Mouse (Mus musculus) ovary, postnatal 14 days (tissue): ENCODE measurements around the gene Wfdc17.

Experiments used
- DNase-seq: peaks from one replicate; pipeline ENCODE4 v3.0.0; 2022; ENCODE audit warnings: low spot score

Wfdc17 gene

DNA sequence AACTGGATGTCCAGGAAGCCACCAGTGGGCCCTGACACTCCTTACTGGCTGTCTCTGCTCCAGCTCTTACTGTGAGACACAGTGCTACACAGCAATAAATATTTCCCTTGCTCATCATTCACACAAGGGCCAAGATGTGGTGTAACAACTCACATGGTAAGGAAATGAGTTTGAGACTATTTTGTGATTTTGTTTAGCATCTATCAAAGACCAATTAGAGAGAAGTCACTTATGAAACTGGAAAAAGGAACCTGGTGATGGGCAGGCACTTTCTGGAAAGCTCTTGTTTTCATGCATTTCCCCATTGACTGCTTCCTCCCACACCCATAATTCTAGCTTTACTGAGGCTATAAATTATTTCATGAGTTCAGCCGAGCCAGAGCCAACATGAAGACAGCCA is at the start of gene Wfdc17:
Gene Wfdc17 (plus strand): TSS at position 287 of the 400 bp plus-strand sequence.
- no peak for DNase-seq

- no peak for DNase-seq
Measured at GRCm38 (mm10) chr11:83654606-83655005, 49.2 kb upstream of the Wfdc17 start.

DNA sequence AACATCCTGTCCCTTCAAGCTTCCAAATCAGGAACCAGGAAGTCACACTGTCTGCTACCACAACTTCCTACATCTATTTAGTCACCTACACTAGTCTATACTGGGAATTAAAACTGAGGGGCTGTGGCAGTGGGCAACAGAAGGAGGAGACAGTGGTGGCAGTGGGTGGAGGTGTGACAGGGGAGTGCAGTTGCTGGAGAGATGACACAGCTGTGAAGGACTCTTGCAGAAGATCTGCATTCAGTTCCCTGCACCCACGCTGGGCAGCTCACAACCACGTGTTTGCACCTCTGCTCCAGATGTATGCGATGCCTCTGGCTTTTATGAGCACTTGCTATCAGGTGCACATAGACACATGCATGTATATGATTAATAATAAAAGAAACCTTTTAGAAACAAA is 46.3 kb upstream of the Wfdc17 start:
- DNase-seq, result no peak

- DNase-seq, result no peak
Measured at GRCm38 (mm10) chr11:83658797-83659196, 45.0 kb upstream of the Wfdc17 start.

DNA sequence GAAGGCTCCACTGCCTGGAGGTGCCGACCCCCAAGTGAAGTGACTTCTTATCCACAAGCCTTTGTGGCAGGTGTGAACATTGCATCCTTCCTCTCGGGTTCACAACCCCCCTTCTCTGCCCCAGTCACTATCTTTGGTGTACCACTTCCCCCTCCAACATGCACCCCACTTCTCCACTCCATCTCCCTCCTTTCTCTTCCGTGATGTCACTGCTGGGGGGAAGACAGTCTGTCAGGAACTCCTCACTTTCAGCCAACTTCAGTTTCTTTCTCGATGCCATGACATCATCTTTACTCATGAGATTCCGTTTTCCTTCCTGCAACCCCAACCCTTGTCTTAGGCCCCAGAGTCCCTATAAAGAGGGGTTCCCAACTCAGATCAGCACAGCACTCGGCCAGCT is 41.6 kb upstream of the Wfdc17 start, which contains the start of gene Ccl4:
Gene Ccl4 (plus strand): TSS at position 381 of the 400 bp plus-strand sequence.
- DNase-seq, result no peak

DNA sequence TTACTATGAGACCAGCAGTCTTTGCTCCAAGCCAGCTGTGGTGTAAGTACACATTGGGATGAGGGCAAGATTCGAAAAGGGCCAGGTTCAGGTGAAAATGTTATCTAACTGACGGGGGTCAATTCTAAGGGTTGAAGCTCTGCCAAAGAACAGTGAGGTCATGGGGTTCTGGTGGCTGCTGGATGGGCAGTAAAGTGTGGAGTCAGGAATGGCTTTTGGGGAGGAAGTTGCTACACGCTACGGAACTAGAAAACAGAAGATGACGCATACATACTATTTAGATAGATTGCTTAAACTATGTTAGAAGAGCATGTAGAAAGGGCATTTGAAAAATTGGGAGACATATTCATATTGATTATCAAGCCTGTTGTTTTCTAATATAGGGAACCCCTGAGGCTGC is 40.3 kb upstream of the Wfdc17 start:
- DNase-seq, result no peak

DNA sequence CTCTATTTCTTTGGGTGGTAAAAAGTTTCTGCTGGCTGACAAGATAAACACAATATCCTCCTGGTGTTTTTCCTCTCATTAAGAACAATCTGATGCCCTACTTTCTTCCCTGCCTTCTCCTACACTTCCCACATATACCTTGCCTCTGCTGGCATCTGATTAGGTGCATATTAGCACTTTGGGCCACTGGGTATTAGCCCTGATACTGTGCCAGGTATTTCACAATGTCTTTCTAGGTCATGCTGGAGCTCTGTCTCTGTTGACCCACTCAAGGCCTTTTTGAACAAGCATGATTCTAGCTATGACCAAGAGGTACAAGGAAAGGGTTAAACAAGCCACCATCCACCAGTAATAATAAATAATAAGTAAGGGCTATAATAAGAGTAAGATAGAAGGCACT is 32.0 kb upstream of the Wfdc17 start:
- no peak for DNase-seq

DNA sequence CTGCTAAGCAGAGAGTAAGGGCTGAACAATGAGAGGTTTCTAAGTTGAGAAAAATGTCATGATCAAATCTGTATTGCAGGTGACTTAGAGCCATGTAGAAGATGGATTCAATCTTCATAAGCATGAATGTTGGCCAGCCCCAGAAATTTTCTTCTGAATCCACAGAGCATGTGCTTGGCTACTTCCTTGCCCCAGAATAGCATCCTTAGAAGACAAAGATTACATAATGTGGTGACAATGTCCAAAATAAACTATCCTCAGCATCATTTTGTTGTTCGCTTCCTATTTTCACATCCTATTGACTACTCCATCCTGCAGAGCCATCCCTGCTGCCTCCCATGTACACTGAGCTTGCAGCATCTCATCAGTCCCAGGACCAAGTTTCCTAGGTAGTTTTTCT is 28.1 kb upstream of the Wfdc17 start:
- DNase-seq, result no peak

DNA sequence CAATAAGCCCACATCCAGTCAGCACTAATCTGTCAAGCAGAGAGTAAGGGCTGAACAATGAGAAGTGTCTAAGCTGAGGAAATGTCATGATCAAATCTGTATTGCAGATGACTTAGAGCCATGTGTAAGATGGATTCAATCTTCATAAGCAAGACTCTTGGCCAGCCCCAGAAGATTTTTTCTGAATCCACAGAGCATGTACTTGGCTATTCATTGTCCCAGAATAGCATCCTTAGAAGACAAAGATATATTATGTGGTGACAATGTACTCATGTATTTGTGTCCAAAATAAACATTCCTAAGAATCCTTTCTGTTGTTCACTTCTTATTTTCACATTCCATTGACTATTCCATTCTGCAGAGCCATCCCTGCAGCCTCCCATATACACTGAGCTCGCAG is 13.9 kb upstream of the Wfdc17 start:
- no peak for DNase-seq

DNA sequence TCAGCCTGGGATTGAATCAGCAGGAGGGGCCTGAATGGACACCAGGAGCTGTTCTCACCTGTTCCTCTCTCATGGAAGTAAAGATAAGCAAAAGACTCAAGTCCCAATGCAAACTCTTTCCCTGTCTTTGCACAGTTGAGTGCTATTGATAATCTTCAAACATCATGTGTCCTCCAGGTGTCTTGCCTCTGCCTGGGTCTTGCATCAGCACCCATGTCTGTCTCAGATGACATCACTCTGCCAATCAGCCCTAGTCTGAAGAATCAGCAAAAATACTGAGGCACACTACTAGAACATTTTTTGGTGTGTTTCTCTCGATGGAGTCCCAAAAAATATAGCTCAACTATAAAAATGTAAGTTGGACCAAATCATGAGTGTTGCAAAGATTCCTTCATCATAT is 11.8 kb upstream of the Wfdc17 start:
- no peak for DNase-seq

GRCm38 (mm10) chr11:83708715-83709114 is 4.9 kb downstream of the Wfdc17 start, which contains the start of gene Wfdc18:
Wfdc18 (plus strand) TSS chr11:83709015.
- no peak for DNase-seq

GRCm38 (mm10) chr11:83709683-83710082 is 5.9 kb downstream of the Wfdc17 start:
- DNase-seq, result no peak

GRCm38 (mm10) chr11:83712671-83713070 is 8.9 kb downstream of the Wfdc17 start:
- no peak for DNase-seq

GRCm38 (mm10) chr11:83713925-83714324 is 10.1 kb downstream of the Wfdc17 start:
- no peak for DNase-seq

DNA sequence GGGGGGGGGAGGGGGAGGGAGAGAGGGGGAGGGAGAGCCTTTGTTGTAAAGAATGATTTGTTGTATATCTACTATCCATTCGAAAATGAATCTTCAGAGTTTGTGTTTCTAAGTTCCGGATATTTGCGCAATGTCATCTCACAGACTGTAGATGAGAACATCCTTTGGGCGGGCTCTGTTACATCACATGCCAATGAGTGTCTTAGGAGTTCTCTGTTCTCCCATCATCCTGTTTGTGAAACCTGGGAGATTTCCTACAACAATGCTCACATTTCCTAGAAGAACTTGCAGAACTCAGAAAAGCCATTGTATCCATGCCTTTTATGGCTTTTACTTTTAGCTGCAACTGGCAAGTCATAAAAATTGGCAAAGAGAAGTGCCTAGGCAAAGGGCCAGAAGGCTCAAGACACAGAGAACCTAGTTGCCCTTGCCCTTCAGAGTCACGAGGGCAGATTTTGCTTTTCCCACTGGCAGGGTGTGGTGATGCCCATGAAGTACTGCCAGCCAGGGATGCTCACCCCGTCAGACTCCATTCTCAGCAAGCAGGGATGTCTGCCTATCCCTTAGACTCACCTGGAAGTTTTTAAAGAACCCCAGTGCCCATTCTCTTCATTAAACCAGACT is 13.4 kb downstream of the Wfdc17 start:
- DNase-seq, result no peak

DNA sequence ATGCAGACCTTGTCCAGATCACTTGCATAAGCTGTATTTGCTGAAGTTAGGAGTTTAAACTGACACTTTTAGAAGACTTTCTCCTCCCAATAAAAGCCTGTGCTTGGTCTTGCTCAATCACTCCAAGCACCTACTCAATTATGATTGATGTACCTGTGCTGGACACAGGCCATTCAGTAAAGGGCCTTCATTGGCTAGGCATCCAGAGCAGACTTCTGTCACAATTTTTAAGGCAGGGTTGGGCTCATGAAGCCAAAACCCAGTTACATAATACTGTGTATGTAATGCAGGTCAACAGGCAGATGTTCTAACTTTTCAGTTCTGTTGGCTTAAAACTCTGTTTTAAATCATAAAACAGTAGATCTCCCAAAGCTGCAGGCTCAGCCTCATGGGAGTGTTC is 17.0 kb downstream of the Wfdc17 start:
- peak; percentile 4 for DNase-seq

- no peak for DNase-seq
Measured at GRCm38 (mm10) chr11:83728757-83729432, 25.1 kb downstream of the Wfdc17 start.

DNA sequence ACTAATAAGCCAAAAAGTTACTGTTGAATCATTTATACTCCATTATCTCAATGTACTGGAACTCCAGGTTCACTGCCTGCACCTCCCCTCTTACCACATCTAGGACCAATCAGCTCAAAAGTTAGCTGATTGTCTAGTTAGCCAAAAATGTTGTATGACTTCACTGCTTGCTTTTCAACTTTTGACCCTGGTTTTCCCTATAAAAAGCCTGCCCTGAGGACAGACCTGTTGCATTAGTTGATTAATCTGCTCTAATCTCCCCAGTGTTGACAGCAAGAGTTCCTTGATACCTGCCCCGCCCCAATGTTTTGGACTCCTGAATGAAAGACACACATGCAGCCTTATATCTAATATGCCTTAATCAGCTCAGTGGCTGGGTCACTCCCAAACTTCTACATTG is 27.3 kb downstream of the Wfdc17 start:
- DNase-seq, result no peak

DNA sequence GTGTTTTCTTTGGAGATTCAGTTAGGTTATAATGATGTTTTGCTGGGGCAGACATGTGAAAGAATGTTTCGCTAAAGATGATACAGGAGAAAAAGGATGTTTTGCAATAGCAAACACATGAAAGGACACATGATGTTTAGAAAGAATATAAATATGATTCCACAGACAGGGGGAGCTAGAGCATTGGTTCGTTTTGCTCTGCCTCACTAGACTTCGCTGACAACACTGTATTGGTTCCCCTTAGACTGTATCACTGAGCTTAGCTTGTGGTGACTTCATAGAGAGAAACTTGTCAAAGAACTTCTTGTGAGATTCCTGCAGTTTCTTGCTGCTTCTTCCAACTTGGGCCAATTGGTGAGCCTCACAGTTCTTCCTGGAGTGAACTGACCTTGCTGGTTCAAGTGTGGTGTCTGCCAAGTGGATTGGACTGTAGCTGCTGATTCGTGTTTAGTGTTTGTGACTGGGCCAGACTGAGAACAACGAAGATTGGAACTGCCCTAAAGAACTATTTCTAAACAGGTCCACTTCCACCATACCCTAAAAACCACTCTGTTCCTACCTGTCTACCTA is 29.4 kb downstream of the Wfdc17 start:
- DNase-seq, result no peak

- DNase-seq, result no peak
Measured at GRCm38 (mm10) chr11:83734215-83734614, 30.4 kb downstream of the Wfdc17 start.

DNA sequence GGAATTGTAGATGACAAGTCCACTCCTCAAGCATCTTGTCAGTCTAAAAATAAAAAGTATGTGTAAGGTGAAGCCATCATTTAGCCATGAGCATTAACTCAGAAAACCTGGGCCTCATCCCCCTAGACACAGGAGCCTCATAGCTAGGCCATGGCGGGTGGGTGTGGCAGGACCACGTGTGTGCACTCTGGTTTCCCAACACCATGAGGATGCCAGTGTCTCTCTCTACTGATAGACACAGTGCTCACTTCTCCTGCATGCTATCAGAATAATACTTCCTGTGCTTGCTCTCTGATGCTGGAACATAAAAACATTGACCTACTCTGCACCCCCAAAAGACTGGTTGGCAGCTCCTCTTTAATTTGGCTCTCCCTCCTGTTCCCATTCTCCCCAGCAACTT is 32.1 kb downstream of the Wfdc17 start:
- no peak for DNase-seq

DNA sequence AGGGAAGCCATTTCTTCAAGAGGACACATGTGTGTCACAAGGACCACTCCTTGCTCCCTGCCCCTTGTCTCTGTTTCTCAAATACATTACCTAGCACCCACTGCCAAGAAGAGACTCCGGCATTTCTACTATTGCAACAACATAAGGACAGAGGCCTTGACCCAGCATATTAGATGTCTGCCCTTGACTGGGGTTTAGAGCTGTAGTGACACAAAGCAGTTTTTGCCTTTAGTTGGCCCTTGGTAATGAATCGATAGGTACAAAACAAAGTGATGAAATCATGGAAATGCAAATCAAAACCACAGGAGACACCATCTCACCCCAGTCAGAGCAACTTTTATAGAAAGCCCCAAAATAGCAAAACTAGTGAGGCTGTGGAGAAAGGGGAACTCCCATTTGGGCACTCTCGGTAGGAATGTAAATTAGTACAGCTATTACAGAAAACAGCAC is 33.3 kb downstream of the Wfdc17 start:
- DNase-seq, result no peak

DNA sequence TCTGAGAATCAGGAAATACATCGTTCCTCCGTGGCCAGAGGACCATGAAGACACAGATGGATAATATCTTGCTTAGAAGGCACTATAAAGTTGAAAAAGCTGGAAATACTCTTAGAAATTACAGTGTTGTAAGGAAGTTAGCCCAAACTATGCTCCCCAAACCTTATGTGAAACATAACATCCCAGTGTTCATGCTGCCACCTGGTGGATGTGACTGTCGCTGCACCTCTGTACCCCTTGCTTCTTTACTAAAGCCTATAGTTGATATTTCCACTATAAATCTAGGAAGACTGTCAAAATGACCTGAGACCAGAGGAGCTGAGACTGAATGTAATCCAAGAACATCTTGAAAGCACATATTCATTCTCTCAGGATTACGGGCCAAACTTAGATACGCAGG is 35.5 kb downstream of the Wfdc17 start:
- peak; percentile 68 for DNase-seq
